Mouse (Mus musculus): ENCODE measurements around the gene Grin2b. TPM values are rescaled to one million over a fixed set of nuclear protein-coding genes. Genes with fewer than 3 reads are reported as not detected.

Gene Grin2b
- not detected in 4 replicates for total RNA-seq (2023; ENCODE audit: inconsistent age)

GRCm38 (mm10) chr6:136173191-136173896, at the start of gene Grin2b:
TSS of gene Grin2b (minus strand) at chr6:136173511.

Other genes with a start within 250 kb of the Grin2b start
- gene Gm8994, start 154.0 kb upstream of the Grin2b start, total RNA-seq (2023; ENCODE audit: inconsistent age) = not detected in 4 replicates
- gene E330021D16Rik, start 242.1 kb upstream of the Grin2b start, total RNA-seq (2023; ENCODE audit: inconsistent age) = not detected in 4 replicates

Measured in B cell, adult (primary cell).